Mouse (Mus musculus) embryonic facial prominence, embryonic 11.5 days (tissue): ENCODE results near the gene Ralgps1. TPM values are rescaled to one million over a fixed set of nuclear protein-coding genes. Genes with fewer than 3 reads are reported as not detected.
A peak's percentile ranks its signal among the peaks of the same experiment; 100 is the strongest.

Experiments used
- ATAC-seq: fragments of 200-750 bp; cut with Nextera tagmentation; replicated peaks from 2 replicates; pipeline ENCODE4 v1.8.0; 2017; ENCODE audit warnings: low read depth; ENCODE audit not compliant: insufficient number of reproducible peaks, low FRiP score, low TSS enrichment
- DNase-seq: peaks from one replicate; pipeline ENCODE4 v3.0.0-alpha.2; 2015; ENCODE audit warnings: low spot score
- H3K27ac ChIP-seq: fragments of 300-500 bp; sonication (generic); replicated peaks from 2 replicates; pipeline ENCODE4 v1.5.1; 2014; ENCODE audit warnings: mild to moderate bottlenecking, low read depth, low read length, control low read depth
- H3K27me3 ChIP-seq: fragments of 300-500 bp; sonication (generic); 2 replicates; pipeline ENCODE4 v1.6.1; 2014; ENCODE audit warnings: mild to moderate bottlenecking, low read length, moderate library complexity, mixed read lengths; ENCODE audit not compliant: control insufficient read depth, insufficient read depth
- H3K36me3 ChIP-seq: fragments of 300-500 bp; sonication (generic); replicated peaks from 2 replicates; pipeline ENCODE4 v1.6.1; 2014; ENCODE audit warnings: low read depth, mild to moderate bottlenecking, low read length, moderate library complexity, mixed read lengths; ENCODE audit not compliant: control insufficient read depth, insufficient read depth
- H3K4me1 ChIP-seq: fragments of 300-500 bp; sonication (generic); 2 replicates; pipeline ENCODE4 v1.6.1; 2014; ENCODE audit warnings: low read length, mixed read lengths; ENCODE audit not compliant: control insufficient read depth, insufficient read depth
- H3K4me2 ChIP-seq: fragments of 300-500 bp; sonication (generic); 2 replicates; pipeline ENCODE4 v1.6.1; 2014; ENCODE audit warnings: low read depth, mild to moderate bottlenecking, control low read depth, low read length, moderate library complexity
- H3K4me3 ChIP-seq: fragments of 300-500 bp; sonication (generic); 2 replicates; pipeline ENCODE4 v1.5.1; 2014; ENCODE audit warnings: low read depth, low read length, control low read depth
- H3K9ac ChIP-seq: fragments of 300-500 bp; sonication (generic); replicated peaks from 2 replicates; pipeline ENCODE4 v1.6.1; 2014; ENCODE audit warnings: mild to moderate bottlenecking, control low read depth, low read length
- H3K9me3 ChIP-seq: fragments of 300-500 bp; sonication (generic); replicated peaks from 2 replicates; pipeline ENCODE4 v1.6.1; 2016; ENCODE audit warnings: mild to moderate bottlenecking, low read length, inconsistent platforms, mixed read lengths; ENCODE audit not compliant: control insufficient read depth
- WGBS: fragments of 180-500 bp; shearing (Covaris S2); extraction: QIAGEN DNeasy Blood & Tissue Kit; methylation state at CpG from one replicate; pipeline ENCODE4 v1.1.7; 2014; 5-methylcytosine and 5-hydroxymethylcytosine counted together
- polyA plus RNA-seq: library from polyadenylated mRNA; unstranded; fragments of >200 nt; fragmentation: Nextera tagmentation; extraction: Ambion mirVana; gene quantifications from 2 replicates; pipeline ENCODE4 v1.2.1, GENCODE M21; 2014

Gene Ralgps1
- polyA plus RNA-seq, 1 experiment from 2014 or later, result 3.9 TPM

DNA sequence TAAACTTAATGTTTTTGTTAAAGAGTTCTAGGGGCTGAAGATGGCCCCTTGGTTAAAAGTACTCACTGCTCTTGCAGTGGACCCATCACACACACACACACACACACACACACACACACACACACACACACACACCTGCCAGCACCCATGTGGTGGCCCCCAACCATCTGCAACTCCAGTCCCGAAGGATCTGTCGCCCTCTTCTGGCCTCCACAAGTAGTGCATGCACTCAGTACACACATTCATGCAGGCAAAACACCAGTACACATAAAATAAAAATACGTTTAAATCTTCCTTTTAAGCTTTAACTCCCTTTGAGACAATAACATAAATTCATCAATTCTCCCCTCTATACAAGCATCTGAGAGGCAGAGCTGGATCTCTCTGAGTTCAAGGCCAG lies 23.7 kb downstream of the Ralgps1 start:
- Histone ChIP-seq H3K4me3 (no peak overlapping the region), H3K9ac (no peak overlapping the region), H3K27ac (no peak overlapping the region), H3K4me2 (no peak overlapping the region), H3K27me3 (no peaks in the 10 kb centered on the region), H3K9me3 (no peaks in the 10 kb centered on the region), H3K4me1 (no peaks in the 10 kb centered on the region; the same call in 1 of the 2 replicates), H3K36me3 (no peaks in the 10 kb centered on the region)
- peak; percentile 58 for DNase-seq
- no peak for ATAC-seq
- 33% methylated on average over 3 of the region's 3 CpGs for WGBS

GRCm38 (mm10) chr2:33346749-33347148 lies 24.5 kb downstream of the Ralgps1 start:
- H3K4me3 ChIP-seq, result no peak overlapping the region
- H3K36me3 ChIP-seq, result no peaks in the 10 kb centered on the region
- no peaks in the 10 kb centered on the region for H3K27me3 ChIP-seq
- no peak overlapping the region for H3K27ac ChIP-seq
- DNase-seq (no peak), ATAC-seq (no peak)
- H3K4me2 ChIP-seq, result no peak overlapping the region
- 79% methylated on average over 5 of the region's 5 CpGs for WGBS
- H3K9ac ChIP-seq, result no peak overlapping the region
- no peaks in the 10 kb centered on the region; the same call in 1 of the 2 replicates for H3K4me1 ChIP-seq
- no peaks in the 10 kb centered on the region for H3K9me3 ChIP-seq

GRCm38 (mm10) chr2:33345956-33346355 lies 25.3 kb downstream of the Ralgps1 start:
- no peak overlapping the region for H3K4me2 ChIP-seq
- H3K4me3 ChIP-seq, result no peak overlapping the region
- no peak overlapping the region for H3K9ac ChIP-seq
- no peaks in the 10 kb centered on the region for H3K9me3 ChIP-seq
- no peaks in the 10 kb centered on the region; the same call in 1 of the 2 replicates for H3K4me1 ChIP-seq
- H3K27ac ChIP-seq, result no peak overlapping the region
- no peaks in the 10 kb centered on the region for H3K27me3 ChIP-seq
- 66% methylated on average over 4 of the region's 4 CpGs for WGBS
- no peaks in the 10 kb centered on the region for H3K36me3 ChIP-seq
- ATAC-seq (no peak), DNase-seq (no peak)

DNA sequence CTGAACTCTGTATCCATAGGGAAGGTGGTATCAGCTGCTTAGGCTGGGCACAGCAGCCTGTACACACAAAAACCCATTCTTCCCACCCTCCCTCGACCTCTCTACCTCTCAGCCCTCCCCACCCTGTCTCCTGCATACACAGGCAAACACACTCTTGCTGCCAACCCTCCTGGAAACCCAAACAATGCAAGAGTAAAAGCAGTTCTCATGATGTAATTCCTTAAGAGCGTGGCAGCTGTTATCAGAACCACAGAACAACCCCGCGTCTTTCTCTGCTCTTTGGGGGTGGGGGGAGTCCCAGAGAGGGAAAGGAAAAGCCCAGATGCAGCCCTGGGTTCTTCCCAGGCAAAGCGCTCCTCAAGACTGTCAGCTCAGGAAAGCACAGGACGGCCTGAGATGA lies 25.8 kb downstream of the Ralgps1 start:
- no peaks in the 10 kb centered on the region for H3K9me3 ChIP-seq
- H3K4me3 ChIP-seq, result no peak overlapping the region
- 57% methylated on average over 6 of the region's 6 CpGs for WGBS
- ATAC-seq, result no peak
- no peak overlapping the region for H3K27ac ChIP-seq
- H3K4me1 ChIP-seq, result no peaks in the 10 kb centered on the region; the same call in 1 of the 2 replicates
- H3K4me2 ChIP-seq, result no peak overlapping the region
- no peaks in the 10 kb centered on the region for H3K27me3 ChIP-seq
- no peak for DNase-seq
- no peak overlapping the region; the same call in 1 of the 2 replicates for H3K9ac ChIP-seq
- no peaks in the 10 kb centered on the region for H3K36me3 ChIP-seq

GRCm38 (mm10) chr2:33343413-33343812 lies 27.9 kb downstream of the Ralgps1 start:
- Histone ChIP-seq H3K36me3 (no peaks in the 10 kb centered on the region), H3K9ac (no peak overlapping the region), H3K9me3 (no peaks in the 10 kb centered on the region), H3K4me1 (no peaks in the 10 kb centered on the region; the same call in 1 of the 2 replicates), H3K4me3 (no peak overlapping the region), H3K27ac (no peak overlapping the region), H3K27me3 (no peaks in the 10 kb centered on the region), H3K4me2 (no peak overlapping the region)
- ATAC-seq (no peak), DNase-seq (no peak)
- WGBS, result 74% methylated on average over 3 of the region's 3 CpGs

- no peak for ATAC-seq
- no peaks in the 10 kb centered on the region; the same call in 1 of the 2 replicates for H3K4me1 ChIP-seq
These were observed 29.1 kb downstream of the Ralgps1 start for GRCm38 (mm10) chr2:33342148-33342547.

GRCm38 (mm10) chr2:33335789-33336188 lies 35.5 kb downstream of the Ralgps1 start:
- no peaks in the 10 kb centered on the region for H3K36me3 ChIP-seq

More at GRCm38 (mm10) chr2:33342148-33342547, 29.1 kb downstream of the Ralgps1 start:
- Histone ChIP-seq H3K36me3 (no peaks in the 10 kb centered on the region), H3K9me3 (no peaks in the 10 kb centered on the region), H3K9ac (no peak overlapping the region), H3K27me3 (no peaks in the 10 kb centered on the region; the same call in 1 of the 2 replicates), H3K4me3 (no peak overlapping the region), H3K4me2 (no peak overlapping the region), H3K27ac (no peak overlapping the region)
- DNase-seq, result no peak
- 80% methylated on average over 4 of the region's 4 CpGs for WGBS

GRCm38 (mm10) chr2:33329622-33330021 lies 41.7 kb downstream of the Ralgps1 start:
- H3K27ac ChIP-seq, result no peak overlapping the region
- H3K27me3 ChIP-seq, result no peaks in the 10 kb centered on the region
- H3K4me1 ChIP-seq, result no peaks in the 10 kb centered on the region
- no peak overlapping the region for H3K4me3 ChIP-seq
- H3K9me3 ChIP-seq, result no peaks in the 10 kb centered on the region
- no peaks in the 10 kb centered on the region for H3K36me3 ChIP-seq
- ATAC-seq, result no peak
- DNase-seq, result no peak
- no peak overlapping the region for H3K9ac ChIP-seq
- no peak overlapping the region for H3K4me2 ChIP-seq
- WGBS, result 78% methylated on average over 2 of the region's 3 CpGs

More at GRCm38 (mm10) chr2:33335789-33336188, 35.5 kb downstream of the Ralgps1 start:
- H3K27ac ChIP-seq, result no peak overlapping the region
- no peak overlapping the region for H3K4me3 ChIP-seq
- H3K9me3 ChIP-seq, result no peaks in the 10 kb centered on the region
- H3K4me1 ChIP-seq, result no peaks in the 10 kb centered on the region
- H3K27me3 ChIP-seq, result no peaks in the 10 kb centered on the region; the same call in 1 of the 2 replicates
- no peak for DNase-seq
- no peak overlapping the region for H3K9ac ChIP-seq
- ATAC-seq, result no peak
- no peak overlapping the region for H3K4me2 ChIP-seq
